Mouse (Mus musculus) frontal cortex, postnatal 36 days (tissue): ENCODE data around the gene Cdc34b.
"Not testable (repeated sequence)": the region's sequence is repeated elsewhere in the genome, so short reads cannot be mapped to it uniquely, and the experiment has no call there.

Experiments used
- DNase-seq, 2 experiments: peaks; one replicate each; pipeline ENCODE4 v3.0.0; 2022; ENCODE audit warnings: low spot score in 2 of 2

Cdc34b gene

DNA sequence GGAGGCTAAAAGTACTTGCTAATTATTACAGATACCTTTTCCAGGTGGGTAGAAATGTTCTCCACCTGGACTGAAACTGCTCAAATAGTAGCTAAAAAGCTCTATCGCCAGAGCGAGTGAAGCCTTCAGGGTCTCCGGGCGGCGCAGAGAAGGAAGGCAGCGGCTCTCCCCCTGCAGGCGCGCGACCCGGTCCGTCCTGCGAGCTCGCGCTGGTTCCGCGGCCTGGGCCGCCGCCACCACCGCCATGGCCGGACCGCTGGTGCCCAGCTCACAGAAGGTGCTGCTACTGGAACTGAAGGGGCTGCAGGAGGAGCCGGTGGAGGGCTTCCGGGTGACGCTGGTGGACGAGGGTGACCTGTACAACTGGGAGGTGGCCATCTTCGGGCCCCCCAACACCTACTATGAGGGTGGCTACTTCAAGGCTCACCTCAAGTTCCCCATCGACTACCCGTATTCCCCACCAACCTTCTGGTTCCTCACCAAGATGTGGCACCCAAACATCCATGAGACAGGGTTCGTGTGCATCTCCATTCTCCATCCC, at the start of gene Cdc34b:
Gene Cdc34b (plus strand): TSS at position 51 of the 541 bp plus-strand sequence.
- no peak for DNase-seq

GRCm38 (mm10) chr11:94692502-94692901, 49.1 kb upstream of the Cdc34b start:
- not testable (repeated sequence) for DNase-seq

- DNase-seq = no peak
These were observed 46.1 kb upstream of the Cdc34b start for GRCm38 (mm10) chr11:94695508-94695907.

GRCm38 (mm10) chr11:94697140-94697539, 44.4 kb upstream of the Cdc34b start:
- DNase-seq = no peak

- no peak for DNase-seq
These were observed 43.7 kb upstream of the Cdc34b start for GRCm38 (mm10) chr11:94697703-94698464.

DNA sequence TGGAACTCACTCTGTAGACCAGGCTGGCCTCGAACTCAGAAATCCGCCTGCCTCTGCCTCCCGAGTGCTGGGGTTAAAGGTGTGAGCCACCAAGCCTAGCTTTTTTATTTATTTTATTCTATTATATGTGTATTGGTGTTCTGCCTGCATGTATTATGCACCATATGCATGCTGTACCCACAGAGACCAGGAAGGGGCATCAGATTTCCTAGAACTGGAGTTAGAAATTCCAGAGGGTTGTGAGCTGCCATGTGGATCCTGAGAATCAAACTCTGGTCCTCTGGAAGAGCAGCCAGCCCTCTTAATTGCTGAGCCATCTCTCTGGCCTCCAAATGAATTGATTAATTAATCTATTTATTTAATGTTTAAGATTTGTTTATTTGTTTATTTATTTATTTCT, 42.2 kb upstream of the Cdc34b start:
- no peak for DNase-seq

- DNase-seq = no peak
These were observed 40.0 kb upstream of the Cdc34b start for GRCm38 (mm10) chr11:94701401-94702215.

DNA sequence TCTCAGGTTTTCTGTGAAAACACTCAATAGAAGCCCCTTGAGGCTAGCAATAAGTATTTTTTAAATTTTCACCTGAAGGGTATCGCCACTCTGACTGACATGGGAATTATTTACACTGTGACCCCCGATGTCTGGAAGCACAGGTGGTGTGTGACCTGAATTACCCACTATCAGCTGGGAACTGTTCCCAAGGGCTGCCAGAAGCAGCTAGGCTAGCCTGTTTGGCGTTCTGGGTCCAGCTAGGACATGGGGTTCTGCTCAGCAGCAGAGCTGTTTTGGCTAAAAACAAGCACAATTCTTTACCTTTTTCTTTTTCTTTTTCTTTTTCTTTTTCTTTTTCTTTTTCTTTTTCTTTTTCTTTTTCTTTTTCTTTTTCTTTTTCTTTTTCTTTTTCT, 39.4 kb upstream of the Cdc34b start:
- no peak for DNase-seq

DNA sequence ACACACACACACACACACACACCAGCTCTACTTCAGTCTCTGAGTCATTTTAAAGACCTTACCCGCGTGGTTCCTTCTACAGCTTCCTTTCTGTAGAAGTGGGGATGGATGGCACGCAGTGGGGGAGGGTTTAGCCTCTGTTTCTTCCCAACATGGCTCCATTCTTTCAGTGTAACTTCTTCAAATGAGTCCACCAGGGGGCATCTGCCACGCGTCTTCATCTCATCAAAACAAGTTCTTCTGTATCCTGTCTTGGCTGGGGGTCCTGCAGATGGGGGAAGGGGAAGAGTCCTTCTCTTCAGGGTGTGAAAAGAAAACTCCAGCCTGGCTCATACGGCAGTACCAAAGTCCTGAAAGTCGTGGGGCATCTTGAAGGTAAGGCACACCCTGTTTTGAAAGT, 37.6 kb upstream of the Cdc34b start:
- no peak for DNase-seq

DNA sequence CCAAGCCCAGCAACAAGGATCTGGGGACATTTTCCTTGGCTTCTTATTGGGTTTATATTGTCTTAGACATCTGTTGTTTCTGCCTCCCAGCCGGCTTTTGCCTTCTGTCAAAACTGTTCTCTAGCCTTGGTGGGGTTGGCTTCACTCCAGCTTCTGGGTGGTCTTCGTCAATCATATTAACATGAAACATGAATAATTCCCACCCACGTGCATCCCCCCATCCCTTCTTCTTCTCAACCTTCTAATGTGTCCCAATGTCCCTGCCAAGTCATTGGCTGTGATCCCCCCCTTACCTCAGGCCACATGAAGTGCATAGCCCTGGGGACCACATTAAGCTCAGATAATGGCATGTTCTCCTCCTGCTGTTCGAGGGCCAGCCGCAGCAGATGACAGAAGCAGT, 37.1 kb upstream of the Cdc34b start, which contains the start of gene Gm11541:
Gene Gm11541 (minus strand): TSS at position 28 of the 400 bp plus-strand sequence.
- no peak for DNase-seq

- no peak for DNase-seq
These were observed 28.2 kb upstream of the Cdc34b start for GRCm38 (mm10) chr11:94713246-94713860.

DNA sequence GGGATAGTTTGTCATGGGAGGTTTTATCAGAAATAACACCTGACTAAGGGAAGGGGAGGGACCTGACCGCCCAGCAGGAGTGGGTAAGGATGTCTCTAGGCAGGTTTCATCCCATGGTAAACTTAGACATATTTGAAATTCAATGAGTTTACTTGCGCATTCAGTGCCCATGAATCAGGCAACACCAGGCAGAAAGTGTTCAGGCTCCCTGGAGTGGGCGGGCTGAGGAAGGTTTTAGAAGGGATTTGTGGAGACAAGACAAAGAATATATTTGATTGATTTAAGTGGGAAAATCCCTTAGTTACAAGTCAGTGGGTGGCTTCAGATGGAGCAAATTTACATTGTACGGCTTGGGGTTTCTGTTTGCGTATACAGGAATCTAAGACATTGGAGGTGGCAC, 26.0 kb upstream of the Cdc34b start:
- peak; percentile 33 to 34 for DNase-seq

DNA sequence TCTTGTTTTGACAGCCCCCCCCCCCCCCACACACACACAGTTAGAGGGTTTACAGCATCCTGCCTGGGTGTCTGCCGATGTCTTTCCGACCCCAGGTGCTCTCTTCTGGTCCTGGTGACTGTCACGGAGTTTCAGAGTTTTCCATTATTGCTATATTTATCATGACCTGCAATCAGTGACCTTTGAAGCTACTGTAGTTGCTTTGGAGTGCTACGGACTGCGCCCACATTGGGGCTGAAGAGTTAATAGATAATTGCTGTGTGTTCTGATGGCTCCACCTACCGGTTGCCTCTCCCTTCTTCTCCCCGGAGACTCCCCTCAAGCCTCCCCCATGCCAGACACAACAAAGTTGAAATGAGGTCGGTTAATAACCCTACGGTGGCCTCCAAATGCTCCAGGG, 24.8 kb upstream of the Cdc34b start:
- DNase-seq = no peak

GRCm38 (mm10) chr11:94717239-94717638, 24.3 kb upstream of the Cdc34b start:
- no peak for DNase-seq

GRCm38 (mm10) chr11:94718113-94718909, 23.3 kb upstream of the Cdc34b start:
- no peak for DNase-seq

- no peak for DNase-seq
These were observed 22.4 kb upstream of the Cdc34b start for GRCm38 (mm10) chr11:94719216-94719615.

GRCm38 (mm10) chr11:94727306-94727705, 14.3 kb upstream of the Cdc34b start:
- no peak for DNase-seq

GRCm38 (mm10) chr11:94728545-94728944, 13.0 kb upstream of the Cdc34b start:
- DNase-seq = no peak

DNA sequence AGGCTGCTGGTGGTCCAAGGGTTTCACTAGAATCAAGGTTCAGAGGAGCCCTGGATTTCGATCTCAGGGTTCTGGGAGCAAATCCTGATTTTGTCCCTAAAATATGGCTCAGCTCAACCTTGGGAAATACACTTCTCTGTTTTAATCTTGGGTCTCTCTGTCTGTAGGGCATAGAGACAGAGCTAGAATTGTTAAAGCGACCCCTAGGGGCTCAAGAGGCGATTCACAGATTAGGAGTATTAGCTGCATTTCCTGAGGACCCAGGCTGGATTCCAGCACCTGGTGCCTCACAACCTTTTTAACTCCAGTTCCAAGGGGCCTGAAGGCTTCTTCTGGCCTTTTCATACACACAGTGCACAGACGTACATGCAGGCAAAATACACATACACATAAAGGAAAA, 12.0 kb upstream of the Cdc34b start:
- DNase-seq = no peak

- DNase-seq = peak; percentile 67 to 70
These were observed 11.3 kb upstream of the Cdc34b start for GRCm38 (mm10) chr11:94730261-94730660.

DNA sequence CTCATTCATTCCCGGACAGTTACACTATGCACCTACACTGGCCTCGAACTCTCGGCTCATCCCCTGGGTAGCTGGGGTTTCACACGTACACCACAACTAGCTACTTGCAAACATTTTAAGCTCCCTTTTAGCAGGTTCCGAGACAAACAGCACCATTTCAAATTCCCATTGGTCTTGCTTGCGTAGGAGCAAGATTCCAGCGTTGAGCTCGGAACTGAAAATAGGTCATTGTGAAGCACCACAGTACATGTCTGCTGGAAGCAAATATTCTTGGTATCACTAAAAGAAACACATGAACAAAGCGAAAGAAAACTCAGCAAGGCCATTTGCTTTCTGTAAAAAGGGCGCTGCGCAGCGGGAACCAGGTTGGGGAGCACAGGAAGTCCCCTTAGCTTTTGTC, 10.4 kb upstream of the Cdc34b start:
- no peak for DNase-seq
